Mouse (Mus musculus) forebrain, postnatal 0 days (tissue): ENCODE data around the gene Bcorl1. TPM values are rescaled to one million over a fixed set of nuclear protein-coding genes. Genes with fewer than 3 reads are reported as not detected.
"Not testable (repeated sequence)": the region's sequence is repeated elsewhere in the genome, so short reads cannot be mapped to it uniquely, and the experiment has no call there.

ENCODE experiments used
- ATAC-seq: fragments of 200-750 bp; cut with Nextera tagmentation; 2 replicates; pipeline ENCODE4 v1.8.0; 2017; ENCODE audit warnings: mild to moderate bottlenecking, moderate library complexity
- DNase-seq: peaks from one replicate; pipeline ENCODE4 v3.0.0-alpha.2; 2015
- H3K27ac ChIP-seq: fragments of 300-500 bp; sonication (generic); 2 replicates; pipeline ENCODE4 v1.5.1; 2014; ENCODE audit warnings: low read depth, mild to moderate bottlenecking, antibody characterized with exemption, low read length, moderate library complexity, mixed read lengths
- H3K27me3 ChIP-seq: fragments of 300-500 bp; sonication (generic); 2 replicates; pipeline ENCODE4 v1.6.1; 2014; ENCODE audit warnings: mild to moderate bottlenecking, low read length, mixed read lengths; ENCODE audit not compliant: insufficient read depth
- H3K36me3 ChIP-seq: fragments of 300-500 bp; sonication (generic); 2 replicates; pipeline ENCODE4 v1.6.1; 2014; ENCODE audit warnings: mild to moderate bottlenecking, moderate library complexity; ENCODE audit not compliant: insufficient read depth
- H3K4me1 ChIP-seq: fragments of 300-500 bp; sonication (generic); 2 replicates; pipeline ENCODE4 v1.6.1; 2014; ENCODE audit warnings: antibody characterized with exemption; ENCODE audit not compliant: insufficient read depth
- H3K4me2 ChIP-seq: fragments of 300-500 bp; sonication (generic); 2 replicates; pipeline ENCODE4 v1.6.1; 2014; ENCODE audit warnings: low read depth, mild to moderate bottlenecking, moderate library complexity
- H3K4me3 ChIP-seq: fragments of 300-500 bp; sonication (generic); 2 replicates; pipeline ENCODE4 v1.5.1; 2014; ENCODE audit warnings: low read depth, low read length, mixed read lengths
- H3K9ac ChIP-seq: fragments of 300-500 bp; sonication (generic); 2 replicates; pipeline ENCODE4 v1.6.1; 2014; ENCODE audit warnings: mild to moderate bottlenecking
- H3K9me3 ChIP-seq: fragments of 300-500 bp; sonication (generic); 2 replicates; pipeline ENCODE4 v1.6.1; 2016; ENCODE audit warnings: low read length
- CTCF ChIP-seq: sonication (generic); IDR thresholded peaks from 2 replicates; pipeline ENCODE4 v1.5.1; 2016; ENCODE audit warnings: antibody characterized with exemption, control low read depth, low read depth
- WGBS: fragments of 180-500 bp; shearing (Covaris S2); extraction: QIAGEN DNeasy Blood & Tissue Kit; methylation state at CpG from one replicate; pipeline ENCODE4 v1.1.7; 2014; 5-methylcytosine and 5-hydroxymethylcytosine counted together
- polyA plus RNA-seq: library from polyadenylated mRNA; unstranded; fragments of >200 nt; fragmentation: Nextera tagmentation; extraction: Ambion mirVana; gene quantifications from 2 replicates; pipeline ENCODE4 v1.2.1, GENCODE M21; 2015
- total RNA-seq: library from RNA; depleted of rRNA; stranded (reverse); fragments of >200 nt; gene quantifications from 2 replicates; pipeline ENCODE4 v1.2.3, GENCODE M21; 2014

Bcorl1 gene
- total and polyA plus RNA-seq, 2 experiments from 2014 or later, result 4.6 to 8.5 TPM

DNA sequence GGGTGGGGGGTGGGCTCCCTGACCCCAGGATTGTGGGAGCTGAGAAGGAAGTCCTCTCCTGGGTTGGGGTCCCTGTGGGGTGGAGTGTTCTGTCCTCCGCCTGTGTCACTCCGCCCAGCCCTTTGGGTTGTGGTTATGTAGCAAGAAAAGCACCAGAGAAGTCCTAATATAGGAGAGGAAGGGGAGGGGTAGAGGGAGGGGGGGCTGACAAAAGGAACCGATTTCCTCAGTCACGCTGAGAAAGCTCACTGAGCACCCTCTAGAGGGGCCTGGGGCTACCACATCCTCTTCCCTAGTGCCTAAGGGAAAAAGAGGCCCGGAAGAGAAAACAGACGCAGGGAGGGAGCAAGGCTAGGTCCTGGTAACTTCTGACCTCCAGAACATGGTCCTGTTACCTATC, 88.4 kb downstream of the Bcorl1 start:
- WGBS, result 56% methylated on average over 6 of the region's 6 CpGs
- Histone ChIP-seq H3K36me3 (no peaks in the 10 kb centered on the region), H3K4me3 (no peak overlapping the region), H3K27ac (no peak overlapping the region), H3K9me3 (no peaks in the 10 kb centered on the region), H3K4me2 (no peak overlapping the region), H3K4me1 (no peaks in the 10 kb centered on the region), H3K27me3 (no peaks in the 10 kb centered on the region), H3K9ac (no peak overlapping the region)
- no peak; the same call in 1 of the 2 replicates for ATAC-seq
- no peak for TF ChIP-seq CTCF
- DNase-seq, result no peak

DNA sequence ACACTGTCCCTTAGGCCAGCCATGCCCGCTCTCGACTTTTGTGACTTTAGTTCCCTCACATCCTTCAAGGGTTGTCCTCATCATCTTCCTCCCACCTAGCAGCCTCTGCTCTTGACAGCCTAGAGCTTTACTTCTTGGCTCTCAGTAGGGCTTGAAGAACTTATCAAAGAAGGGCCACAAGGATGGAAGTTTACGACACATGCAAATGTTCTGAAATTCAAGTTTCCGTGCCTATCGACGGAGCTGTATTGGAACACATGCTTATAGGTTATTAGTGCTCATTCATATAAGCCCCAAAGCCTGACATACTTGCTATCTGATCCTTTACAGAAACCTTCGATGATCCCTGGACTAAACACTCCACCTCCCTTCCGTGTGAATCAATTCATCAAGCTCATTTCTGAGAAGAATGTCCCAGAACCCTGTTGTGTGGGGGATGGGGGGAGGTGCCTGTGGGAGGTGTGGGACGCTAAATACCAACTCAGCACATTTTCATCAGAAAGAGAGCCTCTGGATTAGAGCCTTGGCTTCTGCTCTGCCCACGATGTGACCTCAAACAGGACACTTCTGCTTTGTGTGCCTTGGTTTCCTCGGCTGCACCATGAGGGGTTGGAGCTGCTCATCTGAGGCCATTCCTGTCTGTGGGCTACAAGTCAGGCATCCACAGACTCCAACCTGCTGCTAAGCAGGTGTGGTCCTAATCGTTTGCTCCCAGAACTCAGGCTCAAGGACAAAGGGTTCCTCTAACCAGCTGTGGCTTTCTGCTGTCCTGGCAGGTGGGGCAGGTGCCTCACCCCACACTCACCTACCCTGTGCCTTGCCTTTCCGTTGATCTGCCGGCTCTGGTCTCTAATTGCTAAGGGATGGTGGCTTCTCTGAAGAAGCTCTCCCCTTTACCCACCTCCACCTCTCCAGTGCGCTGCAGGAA, 91.7 kb downstream of the Bcorl1 start:
- Histone ChIP-seq H3K27me3 (no peaks in the 10 kb centered on the region), H3K36me3 (no peaks in the 10 kb centered on the region), H3K9ac (no peak overlapping the region), H3K27ac (no peak overlapping the region), H3K4me3 (no peak overlapping the region), H3K4me2 (no peak overlapping the region), H3K4me1 (no peaks in the 10 kb centered on the region), H3K9me3 (no peaks in the 10 kb centered on the region)
- no peak for DNase-seq
- 70% methylated on average over 14 of the region's 15 CpGs for WGBS
- no peak for ATAC-seq
- TF ChIP-seq CTCF, result no peak

- DNase-seq (no peak), ATAC-seq (no peak)
- Histone ChIP-seq H3K4me3 (no peak overlapping the region), H3K4me2 (no peak overlapping the region), H3K27ac (no peak overlapping the region), H3K27me3 (no peaks in the 10 kb centered on the region), H3K9ac (no peak overlapping the region), H3K4me1 (no peaks in the 10 kb centered on the region), H3K9me3 (no peaks in the 10 kb centered on the region), H3K36me3 (no peaks in the 10 kb centered on the region)
- no peak for TF ChIP-seq CTCF
- 49% methylated on average over 6 of the region's 6 CpGs for WGBS
Measured at GRCm38 (mm10) chrX:48433527-48433899, 92.4 kb downstream of the Bcorl1 start.

DNA sequence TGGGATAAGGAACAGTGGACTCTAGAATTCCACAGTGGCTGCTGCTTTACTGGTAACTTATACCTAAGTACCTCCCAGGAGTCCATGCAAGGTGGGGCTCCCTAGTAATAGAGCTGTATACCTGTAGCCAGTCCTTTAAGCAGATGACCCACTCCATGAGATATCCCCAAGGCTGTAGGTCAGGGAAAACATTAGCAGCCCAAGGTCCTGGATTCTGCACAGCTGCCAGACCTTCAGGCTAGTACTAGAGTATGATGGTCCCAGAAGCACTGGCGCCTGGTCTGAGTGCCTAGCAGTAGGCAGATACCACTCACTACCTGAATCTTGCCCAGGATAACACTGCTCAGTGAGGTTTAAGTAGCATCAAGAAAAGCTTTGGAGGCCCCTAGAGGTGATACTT, 93.1 kb downstream of the Bcorl1 start:
- Histone ChIP-seq H3K4me3 (no peak overlapping the region), H3K9me3 (no peaks in the 10 kb centered on the region), H3K27ac (no peak overlapping the region), H3K36me3 (no peaks in the 10 kb centered on the region), H3K27me3 (no peaks in the 10 kb centered on the region), H3K4me2 (no peak overlapping the region), H3K4me1 (no peaks in the 10 kb centered on the region), H3K9ac (no peak overlapping the region)
- no peak for ATAC-seq
- no peak for DNase-seq
- TF ChIP-seq CTCF, result no peak
- 100% methylated on average over 1 of the region's 1 CpGs for WGBS

DNA sequence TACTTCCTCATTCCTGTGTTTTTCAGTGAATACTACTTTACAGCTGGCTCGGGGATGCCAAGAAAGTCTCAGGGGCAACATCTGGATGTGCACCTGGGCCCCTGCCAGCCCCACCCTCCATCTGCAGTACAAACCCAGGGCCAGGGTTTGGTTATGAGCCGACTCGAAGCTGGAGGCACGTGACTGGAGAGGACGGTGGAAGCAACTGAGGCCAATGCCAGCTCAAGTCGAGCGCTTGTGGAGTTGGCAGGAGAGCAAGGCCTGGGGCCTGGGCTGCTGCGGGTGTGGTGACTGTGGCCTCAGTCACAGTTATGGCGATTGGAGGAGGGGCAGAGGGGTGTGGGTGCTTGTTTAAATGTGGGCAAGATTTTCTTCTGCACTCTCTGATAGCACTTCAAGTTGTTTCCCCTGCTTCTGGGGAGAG, 94.3 kb downstream of the Bcorl1 start:
- Histone ChIP-seq H3K4me2 (no peak overlapping the region), H3K9ac (no peak overlapping the region), H3K9me3 (no peaks in the 10 kb centered on the region), H3K4me1 (no peaks in the 10 kb centered on the region), H3K27me3 (no peaks in the 10 kb centered on the region), H3K4me3 (no peak overlapping the region), H3K36me3 (no peaks in the 10 kb centered on the region), H3K27ac (no peak overlapping the region)
- no peak for TF ChIP-seq CTCF
- ATAC-seq (no peak), DNase-seq (no peak)
- 86% methylated on average over 9 of the region's 9 CpGs for WGBS

- not testable (repeated sequence) for ATAC-seq, H3K9me3 ChIP-seq, DNase-seq, H3K27me3 ChIP-seq, H3K36me3 ChIP-seq, H3K4me1 ChIP-seq, H3K4me3 ChIP-seq, H3K9ac ChIP-seq, H3K4me2 ChIP-seq, H3K27ac ChIP-seq
- 88% methylated on average over 6 of the region's 7 CpGs for WGBS
Measured at GRCm38 (mm10) chrX:48436082-48436481, 94.9 kb downstream of the Bcorl1 start.

DNA sequence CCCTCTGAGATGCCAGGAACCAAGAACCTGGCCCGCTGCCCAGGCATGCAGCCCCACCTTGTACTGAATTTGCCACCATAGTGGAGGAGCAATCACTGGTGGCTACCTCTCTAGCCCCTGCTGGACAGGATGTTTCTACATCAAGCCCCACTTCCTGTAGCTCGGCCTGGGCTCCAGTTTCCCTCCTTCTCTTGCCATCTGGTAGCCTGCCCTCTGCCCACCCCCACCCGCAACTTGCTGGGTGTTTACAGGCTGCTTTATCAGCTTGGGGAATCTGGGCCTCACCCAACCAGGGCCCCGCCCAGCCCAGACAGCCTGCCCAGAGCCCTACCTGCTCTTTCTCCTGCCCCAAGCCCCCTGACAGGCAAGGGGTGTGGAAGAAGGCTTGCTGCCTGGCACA, 97.9 kb downstream of the Bcorl1 start:
- H3K27ac ChIP-seq, result no peak overlapping the region
- DNase-seq, result no peak
- ATAC-seq, result no peak
- TF ChIP-seq CTCF, result no peak
- 74% methylated on average over 4 of the region's 4 CpGs for WGBS
- H3K4me3 ChIP-seq, result no peak overlapping the region
- no peak overlapping the region for H3K9ac ChIP-seq
- no peak overlapping the region for H3K4me2 ChIP-seq
- no peaks in the 10 kb centered on the region for H3K9me3 ChIP-seq
- H3K27me3 ChIP-seq, result no peaks in the 10 kb centered on the region
- H3K36me3 ChIP-seq, result no peaks in the 10 kb centered on the region
- no peaks in the 10 kb centered on the region for H3K4me1 ChIP-seq
